Mouse (Mus musculus) neural tube, embryonic 11.5 days (tissue): ENCODE measurements around the gene Mrpl39. TPM values are rescaled to one million over a fixed set of nuclear protein-coding genes. Genes with fewer than 3 reads are reported as not detected.

Source experiments
- ATAC-seq: fragments of 200-750 bp; cut with Nextera tagmentation; 2 replicates; pipeline ENCODE4 v1.8.0; 2017; ENCODE audit warnings: moderate number of reproducible peaks, mild to moderate bottlenecking, moderate TSS enrichment, moderate library complexity; ENCODE audit not compliant: insufficient read depth, low FRiP score, low TSS enrichment
- DNase-seq: peaks from one replicate; pipeline ENCODE4 v3.0.0-alpha.2; 2015; ENCODE audit warnings: low spot score
- H3K27ac ChIP-seq: fragments of 300-500 bp; sonication (generic); 2 replicates; pipeline ENCODE4 v1.5.1; 2014; ENCODE audit warnings: low read depth, mild to moderate bottlenecking, low read length
- H3K27me3 ChIP-seq: fragments of 300-500 bp; sonication (generic); 2 replicates; pipeline ENCODE4 v1.6.1; 2014; ENCODE audit warnings: mild to moderate bottlenecking, low read length, mixed read lengths; ENCODE audit not compliant: control insufficient read depth, insufficient read depth
- H3K36me3 ChIP-seq: fragments of 300-500 bp; sonication (generic); 2 replicates; pipeline ENCODE4 v1.6.1; 2014; ENCODE audit warnings: mild to moderate bottlenecking, low read length, moderate library complexity, mixed read lengths; ENCODE audit not compliant: control insufficient read depth, insufficient read depth
- H3K4me1 ChIP-seq: fragments of 300-500 bp; sonication (generic); 2 replicates; pipeline ENCODE4 v1.6.1; 2014; ENCODE audit warnings: low read length, mixed read lengths; ENCODE audit not compliant: control insufficient read depth, insufficient read depth
- H3K4me2 ChIP-seq: fragments of 300-500 bp; sonication (generic); 2 replicates; pipeline ENCODE4 v1.6.1; 2014; ENCODE audit warnings: low read depth, mild to moderate bottlenecking, moderate library complexity
- H3K4me3 ChIP-seq: fragments of 300-500 bp; sonication (generic); 2 replicates; pipeline ENCODE4 v1.5.1; 2014; ENCODE audit warnings: low read depth, low read length
- H3K9ac ChIP-seq: fragments of 300-500 bp; sonication (generic); 2 replicates; pipeline ENCODE4 v1.6.1; 2014; ENCODE audit warnings: mild to moderate bottlenecking, low read length
- H3K9me3 ChIP-seq: fragments of 300-500 bp; sonication (generic); 2 replicates; pipeline ENCODE4 v1.6.1; 2016; ENCODE audit warnings: low read length; ENCODE audit not compliant: control insufficient read depth
- WGBS: fragments of 180-500 bp; shearing (Covaris S2); extraction: QIAGEN DNeasy Blood & Tissue Kit; methylation state at CpG from one replicate; pipeline ENCODE4 v1.1.7; 2014; 5-methylcytosine and 5-hydroxymethylcytosine counted together
- polyA plus RNA-seq: library from polyadenylated mRNA; unstranded; fragments of >200 nt; fragmentation: Nextera tagmentation; extraction: Ambion mirVana; gene quantifications from 2 replicates; pipeline ENCODE4 v1.2.1, GENCODE M21; 2014

The Mrpl39 gene
- polyA plus RNA-seq, 1 experiment from 2014 or later: 51.7 TPM

DNA sequence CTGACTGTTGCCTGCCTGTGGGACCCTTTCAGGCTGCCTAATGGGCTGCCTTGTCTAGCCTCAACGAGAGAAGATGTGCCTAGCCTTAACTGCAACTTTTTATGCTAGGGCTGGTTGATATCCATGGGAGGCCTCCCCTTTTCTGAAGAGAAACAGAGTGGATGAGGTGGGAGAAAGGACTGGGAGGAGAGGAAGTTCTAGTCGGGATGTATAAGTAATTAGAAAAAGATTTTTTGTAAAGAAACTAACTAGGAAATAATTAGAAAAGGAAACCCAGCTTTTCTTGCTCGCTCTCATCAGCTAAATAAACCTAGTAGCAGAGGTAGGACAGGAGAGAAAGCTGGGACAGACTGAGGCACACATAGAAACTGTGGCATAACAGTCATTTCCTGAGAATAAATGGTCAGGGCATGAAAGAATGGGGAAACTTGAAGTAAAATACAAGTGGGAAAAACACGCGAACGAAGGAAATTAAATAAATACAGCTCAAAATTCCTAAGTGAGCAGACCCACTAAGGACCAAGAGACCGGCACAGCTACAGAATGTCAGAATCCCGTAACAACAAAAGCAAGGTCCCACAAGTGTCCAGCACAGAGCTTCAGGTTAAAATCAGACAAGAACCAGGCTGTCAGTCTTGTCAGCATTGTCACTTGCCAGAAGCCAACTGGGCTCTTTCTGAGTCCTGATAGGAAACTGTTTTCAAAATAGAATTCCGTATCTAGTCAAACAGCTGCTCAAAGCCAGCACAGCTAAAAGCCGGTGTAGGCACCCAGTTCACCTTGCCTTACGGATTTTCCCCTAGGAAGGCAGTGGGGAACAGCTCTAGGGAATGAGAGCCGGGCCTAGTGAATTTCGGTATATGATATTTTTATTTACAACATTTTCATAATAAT, 18.6 kb downstream of the Mrpl39 start:
- no peak for ATAC-seq
- Histone ChIP-seq H3K4me3 (no peak overlapping the region), H3K4me2 (no peak overlapping the region), H3K9me3 (no peaks in the 10 kb centered on the region), H3K27me3 (no peaks in the 10 kb centered on the region), H3K4me1 (no peaks in the 10 kb centered on the region), H3K27ac (no peak overlapping the region), H3K9ac (no peak overlapping the region), H3K36me3 (peaks cover 2% of the 10 kb centered on the region; the same call in 1 of the 2 replicates)
- no peak for DNase-seq
- 90% methylated on average over 13 of the region's 13 CpGs for WGBS

DNA sequence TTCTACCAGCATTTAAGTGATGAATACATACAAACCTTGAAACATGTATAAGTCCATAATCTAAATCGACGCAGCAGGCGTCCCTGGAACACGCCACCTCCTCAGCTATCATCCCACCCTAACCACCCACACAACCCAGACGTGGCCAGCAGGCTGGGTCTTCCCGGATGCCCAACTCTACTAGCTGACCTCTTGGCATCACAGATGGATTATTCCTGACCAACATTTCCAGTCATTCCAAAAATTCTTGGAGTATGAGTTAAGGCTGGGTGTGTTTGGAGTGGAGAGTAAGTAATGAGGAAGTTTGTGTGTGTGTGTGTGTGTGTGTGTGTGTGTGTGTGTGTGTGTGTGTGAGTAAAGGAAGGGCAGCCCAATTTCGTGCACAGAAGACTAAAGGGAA, 19.3 kb downstream of the Mrpl39 start:
- H3K9me3 ChIP-seq: no peaks in the 10 kb centered on the region
- no peak overlapping the region for H3K27ac ChIP-seq
- ATAC-seq: no peak
- DNase-seq: no peak
- no peaks in the 10 kb centered on the region for H3K27me3 ChIP-seq
- H3K4me3 ChIP-seq: no peak overlapping the region
- no peaks in the 10 kb centered on the region for H3K4me1 ChIP-seq
- no peak overlapping the region for H3K4me2 ChIP-seq
- H3K36me3 ChIP-seq: peaks cover 2% of the 10 kb centered on the region; the same call in 1 of the 2 replicates
- whole genome bisulfite sequencing: 94% methylated on average over 7 of the region's 7 CpGs
- H3K9ac ChIP-seq: no peak overlapping the region

- Histone ChIP-seq H3K27me3 (no peaks in the 10 kb centered on the region), H3K9ac (no peak overlapping the region), H3K4me2 (no peak overlapping the region), H3K27ac (no peak overlapping the region), H3K9me3 (no peaks in the 10 kb centered on the region), H3K4me3 (no peak overlapping the region), H3K4me1 (no peaks in the 10 kb centered on the region), H3K36me3 (peaks cover 2% of the 10 kb centered on the region; the same call in 1 of the 2 replicates)
- DNase-seq (no peak), ATAC-seq (no peak)
- WGBS: 91% methylated on average over 6 of the region's 6 CpGs
Measured at GRCm38 (mm10) chr16:84714978-84715377, 20.6 kb downstream of the Mrpl39 start.

- Histone ChIP-seq H3K4me1 (no peaks in the 10 kb centered on the region), H3K4me3 (no peak overlapping the region), H3K27ac (no peak overlapping the region), H3K9ac (no peak overlapping the region), H3K36me3 (peaks cover 2% of the 10 kb centered on the region; the same call in 1 of the 2 replicates), H3K27me3 (no peaks in the 10 kb centered on the region), H3K9me3 (no peaks in the 10 kb centered on the region), H3K4me2 (no peak overlapping the region)
- DNase-seq (no peak), ATAC-seq (no peak)
- WGBS: 90% methylated on average over 4 of the region's 4 CpGs
Measured at GRCm38 (mm10) chr16:84713926-84714325, 21.6 kb downstream of the Mrpl39 start.

DNA sequence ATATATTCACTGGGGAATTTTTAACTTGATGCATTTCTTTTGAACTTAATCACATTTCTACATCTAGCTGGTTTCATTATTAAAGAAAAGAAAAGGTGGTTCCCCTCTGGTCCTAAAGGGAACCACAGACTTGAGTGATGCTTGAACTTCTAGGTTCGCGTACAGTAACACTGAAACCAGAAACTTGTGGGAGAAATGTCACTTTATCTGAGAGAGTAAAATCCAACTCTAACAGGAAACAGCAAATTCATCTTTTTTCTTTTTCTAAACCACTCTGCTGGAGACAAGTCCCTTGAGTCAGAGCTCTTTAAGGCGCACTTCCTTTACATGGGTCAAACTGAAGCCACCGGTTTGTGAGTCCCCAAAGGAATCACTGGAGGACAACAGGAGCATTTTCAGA, 22.4 kb downstream of the Mrpl39 start:
- no peaks in the 10 kb centered on the region for H3K36me3 ChIP-seq
- DNase-seq (no peak), ATAC-seq (no peak)
- H3K27me3 ChIP-seq: no peaks in the 10 kb centered on the region
- no peak overlapping the region for H3K4me3 ChIP-seq
- no peaks in the 10 kb centered on the region for H3K9me3 ChIP-seq
- no peaks in the 10 kb centered on the region for H3K4me1 ChIP-seq
- H3K9ac ChIP-seq: no peak overlapping the region
- 86% methylated on average over 4 of the region's 4 CpGs for WGBS
- no peak overlapping the region for H3K27ac ChIP-seq
- no peak overlapping the region for H3K4me2 ChIP-seq

DNA sequence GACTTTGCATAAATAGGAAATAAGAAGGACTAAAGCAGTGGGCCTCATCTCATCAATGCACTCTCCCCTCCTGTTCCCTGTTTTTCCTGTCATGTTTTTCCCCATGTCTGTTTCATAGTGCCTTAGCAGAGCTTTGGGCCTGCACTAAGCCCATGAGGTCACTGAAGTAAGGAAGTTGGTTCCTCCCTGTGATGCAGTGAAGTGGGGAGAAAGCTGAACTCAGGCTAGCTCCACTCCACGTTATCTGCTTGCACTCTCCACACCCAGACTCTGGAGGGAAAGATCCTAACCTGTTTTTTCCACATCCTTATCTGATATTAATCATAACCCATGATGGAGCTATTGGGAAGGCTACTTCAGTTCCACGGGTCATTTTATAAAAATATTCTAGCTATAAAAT, 26.9 kb downstream of the Mrpl39 start:
- Histone ChIP-seq H3K9me3 (no peaks in the 10 kb centered on the region), H3K4me1 (no peaks in the 10 kb centered on the region), H3K4me3 (no peak overlapping the region), H3K36me3 (no peaks in the 10 kb centered on the region), H3K9ac (no peak overlapping the region), H3K27ac (no peak overlapping the region), H3K27me3 (no peaks in the 10 kb centered on the region), H3K4me2 (no peak overlapping the region)
- ATAC-seq: no peak
- WGBS: 90% methylated on average over 2 of the region's 2 CpGs
- no peak for DNase-seq

DNA sequence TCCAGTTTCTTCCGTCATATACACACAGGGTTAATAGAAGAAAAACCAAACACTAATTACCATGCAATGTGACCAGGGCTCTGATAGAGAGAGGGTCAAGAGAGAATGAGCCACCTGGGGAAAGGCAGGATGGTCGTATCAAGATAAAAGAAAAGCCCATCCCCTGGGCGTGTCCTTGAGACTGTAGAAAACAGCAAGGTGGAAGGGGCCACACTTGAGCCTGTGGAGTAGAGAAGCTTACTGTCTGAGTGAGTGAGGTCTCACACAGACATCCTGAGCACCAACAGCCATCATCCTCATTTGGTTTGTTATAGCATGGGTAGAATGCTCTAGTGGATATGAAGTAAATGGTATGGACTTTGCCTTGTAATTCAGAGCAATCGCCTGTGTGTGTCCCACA, 27.7 kb downstream of the Mrpl39 start:
- Histone ChIP-seq H3K27ac (no peak overlapping the region), H3K4me3 (no peak overlapping the region), H3K36me3 (no peaks in the 10 kb centered on the region), H3K4me2 (no peak overlapping the region), H3K27me3 (0 out of 2 replicates have a peak, but pooled peaks cover 4% of the 10 kb centered on the region), H3K9ac (no peak overlapping the region), H3K9me3 (no peaks in the 10 kb centered on the region), H3K4me1 (0 out of 2 replicates have a peak, but pooled peaks cover under 1% of the 10 kb centered on the region)
- ATAC-seq: no peak
- WGBS: 69% methylated on average over 4 of the region's 4 CpGs
- DNase-seq: no peak

DNA sequence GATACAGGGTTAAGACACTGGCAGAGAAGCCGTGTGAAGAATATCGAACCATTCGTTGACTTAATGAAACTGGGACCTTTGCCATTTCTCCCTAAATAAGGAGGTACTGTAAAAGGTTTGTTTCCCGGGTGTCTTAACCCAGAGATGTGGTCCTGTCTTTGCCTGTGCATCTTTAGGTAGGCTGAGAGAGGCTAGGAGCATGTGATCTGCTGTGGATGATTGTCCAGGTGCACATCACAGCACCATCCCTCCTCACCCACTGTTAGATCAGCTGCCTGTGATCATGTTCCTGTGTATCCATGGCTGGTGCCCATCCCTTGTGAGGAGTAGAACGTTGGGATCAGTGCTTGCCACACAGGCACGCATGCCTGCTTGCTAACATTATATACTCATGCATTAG, 29.0 kb downstream of the Mrpl39 start:
- no peak overlapping the region for H3K9ac ChIP-seq
- no peak for DNase-seq
- H3K9me3 ChIP-seq: no peaks in the 10 kb centered on the region
- 0 out of 2 replicates have a peak, but pooled peaks cover 7% of the 10 kb centered on the region for H3K27me3 ChIP-seq
- H3K4me3 ChIP-seq: no peak overlapping the region
- no peak for ATAC-seq
- H3K36me3 ChIP-seq: no peaks in the 10 kb centered on the region
- whole genome bisulfite sequencing: 87% methylated on average over 6 of the region's 6 CpGs
- no peak overlapping the region for H3K4me2 ChIP-seq
- no peak overlapping the region for H3K27ac ChIP-seq
- H3K4me1 ChIP-seq: 0 out of 2 replicates have a peak, but pooled peaks cover 4% of the 10 kb centered on the region

- Histone ChIP-seq H3K36me3 (no peaks in the 10 kb centered on the region), H3K4me2 (no peak overlapping the region), H3K4me1 (0 out of 2 replicates have a peak, but pooled peaks cover 4% of the 10 kb centered on the region), H3K9me3 (no peaks in the 10 kb centered on the region), H3K4me3 (no peak overlapping the region), H3K9ac (no peak overlapping the region), H3K27ac (no peak overlapping the region), H3K27me3 (0 out of 2 replicates have a peak, but pooled peaks cover 7% of the 10 kb centered on the region)
- DNase-seq: no peak
- no peak for ATAC-seq
- whole genome bisulfite sequencing: 86% methylated on average over 5 of the region's 5 CpGs
Measured at GRCm38 (mm10) chr16:84705507-84705906, 30.0 kb downstream of the Mrpl39 start.
